Mouse (Mus musculus) hematopoietic stem cell, adult 5-6 weeks (primary cell): ENCODE results near the gene Stk10. TPM values are rescaled to one million over a fixed set of nuclear protein-coding genes. Genes with fewer than 3 reads are reported as not detected.

ENCODE experiments used
- ATAC-seq, 2 experiments: fragments of 125-278 bp in 1 of 2; replicated peaks in 1 of 2; 2 replicates each; pipeline ENCODE4 v1.8.0; 2016 to 2017; ENCODE audit warnings: inconsistent platforms in 2 of 2, mild to moderate bottlenecking in 2 of 2, moderate number of reproducible peaks in 2 of 2, low read depth in 1 of 2, moderate TSS enrichment in 1 of 2; ENCODE audit not compliant: low FRiP score in 2 of 2, poor library complexity in 2 of 2, severe bottlenecking in 2 of 2, insufficient read depth in 1 of 2, low TSS enrichment in 1 of 2
- total RNA-seq: library from RNA; stranded (forward); fragments of 172-1452, 232-1000 nt; gene quantifications from 2 replicates; pipeline ENCODE4 v1.2.3, GENCODE M21; 2017

Gene Stk10
- total RNA-seq, 1 experiment from 2014 or later: 32.7 TPM

DNA sequence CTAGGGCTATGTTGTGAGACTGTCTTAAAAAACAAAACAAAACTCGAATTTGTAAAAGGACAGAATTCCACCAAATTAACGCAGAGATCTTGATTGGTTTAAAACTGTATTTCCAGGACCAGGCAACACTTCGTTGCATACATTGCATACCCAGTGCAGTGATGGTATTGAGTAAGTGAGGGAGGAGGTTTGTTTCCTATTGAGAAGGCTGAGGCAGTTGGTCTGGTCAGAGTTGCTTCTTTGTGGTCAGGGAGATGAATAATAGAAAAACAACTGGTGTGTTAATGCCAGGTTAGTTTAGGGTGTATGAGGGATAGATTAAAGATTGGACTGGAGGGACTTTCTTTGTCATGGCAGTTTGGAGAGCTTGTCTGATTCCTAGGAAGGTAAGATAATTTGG, 132.5 kb downstream of the Stk10 start:
- ATAC-seq: peak in 1 of 2 experiments; percentile 60; a peak in 1 of 4 replicates

DNA sequence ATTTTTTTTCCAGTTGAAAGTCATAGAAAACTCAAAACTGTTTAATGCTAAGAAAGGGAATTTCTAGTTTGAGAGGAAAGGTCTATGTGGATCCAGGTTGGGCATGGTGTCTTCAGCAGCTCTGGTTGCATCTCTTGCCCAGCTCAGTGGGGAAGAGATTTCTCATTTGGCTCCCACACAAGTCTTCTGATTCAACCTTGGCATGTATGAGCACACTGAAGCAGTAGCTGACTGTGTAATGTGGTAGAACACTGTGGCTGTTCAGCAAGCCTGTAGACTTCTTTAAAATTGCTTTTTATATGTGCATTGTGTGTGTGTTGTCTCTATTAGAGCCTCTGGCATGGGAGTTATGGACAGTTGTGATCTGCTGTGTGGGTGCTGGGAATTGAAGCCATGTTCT, 133.9 kb downstream of the Stk10 start:
- ATAC-seq: no peak

DNA sequence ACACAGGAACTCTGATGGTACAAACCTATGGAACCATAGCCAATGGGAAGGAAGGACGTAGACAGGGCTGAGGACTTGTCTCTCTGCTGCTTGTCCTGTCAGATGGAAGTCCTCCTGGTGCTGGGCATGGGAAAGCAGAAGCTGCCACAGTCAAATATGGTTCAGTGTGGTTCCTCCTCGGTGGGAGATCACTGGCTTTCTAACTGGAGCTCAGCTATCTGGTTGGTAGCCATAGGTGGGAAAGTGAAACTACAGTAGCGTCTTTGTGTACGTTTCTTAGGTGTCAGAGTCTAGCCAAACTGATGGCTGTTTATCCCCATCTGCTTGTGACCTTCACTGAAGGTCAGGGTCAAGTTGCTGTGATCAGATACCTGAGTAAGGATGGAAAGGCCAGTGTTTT, 138.4 kb downstream of the Stk10 start:
- peak; percentile 57 to 84; a peak in 3 of 4 replicates for ATAC-seq

Other genes with a start within 250 kb of the Stk10 start
- 9.1 and 14.3 TPM in 2 replicates for gene Hba-a1, start 249.8 kb upstream of the Stk10 start, total RNA-seq
- gene Hbq1b, start 246.3 kb upstream of the Stk10 start, total RNA-seq: not detected in 2 replicates
- 60.4 and 104 TPM in 2 replicates for gene Hba-a2, start 236.8 kb upstream of the Stk10 start, total RNA-seq
- gene Hbq1a, start 233.2 kb upstream of the Stk10 start, total RNA-seq: not detected in 2 replicates
- 1.5 and 1.6 TPM in 2 replicates for gene Sh3pxd2b, start 185.5 kb upstream of the Stk10 start, total RNA-seq
- gene Ubtd2, start 77.9 kb upstream of the Stk10 start, total RNA-seq: 4.7 and 10.4 TPM in 2 replicates
- not detected in 2 replicates for gene Efcab9, start 1.2 kb upstream of the Stk10 start, total RNA-seq
- gene Fbxw11, start 109.4 kb downstream of the Stk10 start, total RNA-seq: 55.9 and 57.7 TPM in 2 replicates